Mouse (Mus musculus) C2C12 (cell line): ENCODE measurements around the gene Psme1.

Experiments used
- CTCF ChIP-seq: IDR thresholded peaks from one replicate; pipeline ENCODE4 v1.5.1; 2011; ENCODE audit not compliant: control insufficient read depth, insufficient read depth, insufficient read length
- MYOD1 ChIP-seq: IDR thresholded peaks from one replicate; pipeline ENCODE4 v1.6.1; 2011; ENCODE audit warnings: low read depth; ENCODE audit not compliant: control insufficient read depth, insufficient read length

DNA sequence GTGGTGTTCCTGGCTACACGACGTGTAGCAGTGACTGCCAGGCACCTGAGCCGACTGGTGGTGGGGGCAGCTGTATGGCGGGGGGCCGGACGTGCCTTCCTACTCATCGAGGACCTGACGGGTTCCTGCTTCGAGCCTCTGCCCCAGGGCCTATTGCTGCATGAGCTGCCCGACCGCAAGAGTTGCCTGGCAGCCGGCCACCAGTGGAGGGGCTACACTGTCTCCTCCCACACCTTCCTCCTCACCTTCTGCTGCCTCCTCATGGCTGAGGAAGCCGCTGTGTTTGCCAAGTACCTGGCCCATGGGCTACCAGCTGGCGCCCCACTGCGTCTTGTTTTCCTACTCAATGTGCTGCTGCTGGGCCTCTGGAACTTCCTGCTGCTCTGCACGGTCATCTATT lies 1.5 kb upstream of the Psme1 start:
- no peak for TF ChIP-seq CTCF
- no peak for TF ChIP-seq MYOD1
